Mouse (Mus musculus): Measurements from ENCODE around the gene Anks1b.

Anks1b gene

GRCm38 (mm10) chr10:90376605-90377004 is 503.3 kb downstream of the Anks1b start:
- DNase-seq (ENCODE audit: low spot score) = no peak

- no peak for DNase-seq (ENCODE audit: low spot score)
These were observed 506.8 kb downstream of the Anks1b start for GRCm38 (mm10) chr10:90380062-90380461.

GRCm38 (mm10) chr10:90380704-90381339 is 507.5 kb downstream of the Anks1b start:
- no peak for DNase-seq (ENCODE audit: low spot score)

GRCm38 (mm10) chr10:90400382-90400781 is 527.1 kb downstream of the Anks1b start:
- DNase-seq (ENCODE audit: low spot score) = no peak

- no peak for DNase-seq (ENCODE audit: low spot score)
These were observed 535.2 kb downstream of the Anks1b start for GRCm38 (mm10) chr10:90408484-90408883.

- no peak for DNase-seq (ENCODE audit: low spot score)
These were observed 558.2 kb downstream of the Anks1b start for GRCm38 (mm10) chr10:90431527-90431926.

- no peak for DNase-seq (ENCODE audit: low spot score)
These were observed 558.7 kb downstream of the Anks1b start for GRCm38 (mm10) chr10:90431974-90432373.

- no peak for DNase-seq (ENCODE audit: low spot score)
These were observed 559.2 kb downstream of the Anks1b start for GRCm38 (mm10) chr10:90432479-90432878.

GRCm38 (mm10) chr10:90441036-90441435 is 567.7 kb downstream of the Anks1b start:
- DNase-seq (ENCODE audit: low spot score) = no peak

- no peak for DNase-seq (ENCODE audit: low spot score)
These were observed 568.3 kb downstream of the Anks1b start for GRCm38 (mm10) chr10:90441656-90442055.

GRCm38 (mm10) chr10:90464906-90465305 is 591.6 kb downstream of the Anks1b start:
- DNase-seq (ENCODE audit: low spot score) = no peak

GRCm38 (mm10) chr10:90465426-90465825 is 592.1 kb downstream of the Anks1b start:
- no peak for DNase-seq (ENCODE audit: low spot score)

- no peak for DNase-seq (ENCODE audit: low spot score)
These were observed 594.2 kb downstream of the Anks1b start for GRCm38 (mm10) chr10:90467546-90467945.

GRCm38 (mm10) chr10:90493436-90493835 is 620.1 kb downstream of the Anks1b start:
- no peak for DNase-seq (ENCODE audit: low spot score)

GRCm38 (mm10) chr10:90493996-90494642 is 620.8 kb downstream of the Anks1b start:
- no peak for DNase-seq (ENCODE audit: low spot score)

- DNase-seq (ENCODE audit: low spot score) = no peak
These were observed 621.7 kb downstream of the Anks1b start for GRCm38 (mm10) chr10:90494981-90495516.

- DNase-seq (ENCODE audit: low spot score) = no peak
These were observed 634.3 kb downstream of the Anks1b start for GRCm38 (mm10) chr10:90507561-90507960.

- DNase-seq (ENCODE audit: low spot score) = no peak
These were observed 639.5 kb downstream of the Anks1b start for GRCm38 (mm10) chr10:90512801-90513200.

GRCm38 (mm10) chr10:90531813-90532212 is 658.5 kb downstream of the Anks1b start:
- DNase-seq (ENCODE audit: low spot score) = no peak

- DNase-seq (ENCODE audit: low spot score) = no peak
These were observed 662.1 kb downstream of the Anks1b start for GRCm38 (mm10) chr10:90535370-90535769.

GRCm38 (mm10) chr10:90546635-90547034 is 673.3 kb downstream of the Anks1b start:
- no peak for DNase-seq (ENCODE audit: low spot score)

- DNase-seq (ENCODE audit: low spot score) = no peak
These were observed 689.6 kb downstream of the Anks1b start for GRCm38 (mm10) chr10:90562906-90563305.
